Mouse (Mus musculus) embryonic fibroblast, embryonic 13.5 days (primary cell): ENCODE measurements around the gene Agpat4.

Source experiments
- CTCF ChIP-seq: IDR thresholded peaks from 2 replicates; pipeline ENCODE4 v1.5.1; 2011; ENCODE audit warnings: mild to moderate bottlenecking, control low read depth, low read length, moderate library complexity, borderline replicate concordance; ENCODE audit not compliant: insufficient read depth
- POLR2A ChIP-seq: IDR thresholded peaks from 2 replicates; pipeline ENCODE4 v1.6.1; 2011; ENCODE audit warnings: low read depth, mild to moderate bottlenecking, control low read depth, low read length, moderate library complexity

DNA sequence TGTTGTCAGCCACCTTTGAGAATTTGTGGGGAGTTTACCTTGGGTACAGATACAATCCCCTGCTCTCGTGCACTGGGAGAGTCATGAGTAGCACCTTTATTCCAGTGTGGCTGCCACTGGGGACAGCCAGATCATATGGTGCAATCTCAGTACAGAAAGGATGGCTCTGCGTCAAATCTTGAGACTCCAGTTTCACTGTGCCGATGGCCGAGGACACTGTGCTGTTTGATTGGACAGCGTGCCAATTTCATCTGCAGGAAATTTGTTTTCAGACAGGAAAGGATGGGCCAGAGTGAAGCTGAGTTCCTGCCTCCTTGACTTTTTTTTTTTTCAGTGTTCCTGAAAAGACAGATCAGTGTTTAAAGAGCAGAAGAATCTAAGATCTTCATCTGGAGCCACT lies 12.7 kb downstream of the Agpat4 start:
- TF ChIP-seq CTCF (no peak), POLR2A (no peak)
